Mouse (Mus musculus) gastrocnemius, adult 2 months (tissue): ENCODE measurements at regions not wholly inside any gene's neighbourhood (a gene's known extent, or its start where the extent isn't known, plus 50 kb on each side); places are given as distances from the start of the nearest gene placed in this dataset.
A peak's percentile ranks its signal among the peaks of the same experiment; 100 is the strongest.
"Not testable (repeated sequence)": the region's sequence is repeated elsewhere in the genome, so short reads cannot be mapped to it uniquely, and the experiment has no call there.

ENCODE experiments used
- DNase-seq: peaks from one replicate; pipeline ENCODE4 v3.0.0; 2022
- H3K27ac ChIP-seq: fragments of 200-600 bp; 2 replicates; pipeline ENCODE4 v1.8.1; 2022; ENCODE audit warnings: mild to moderate bottlenecking
- H3K4me3 ChIP-seq: fragments of 200-600 bp; 2 replicates; pipeline ENCODE4 v1.8.1; 2022; ENCODE audit warnings: mild to moderate bottlenecking, moderate library complexity
- CTCF ChIP-seq: fragments of 200-600 bp; IDR thresholded peaks from 2 replicates; pipeline ENCODE4 v1.8.1; 2022; ENCODE audit warnings: antibody characterized with exemption, mild to moderate bottlenecking, moderate library complexity
- intact Hi-C: fragments of 180-260 bp; cut with DNase I; formaldehyde crosslinking; loops from one replicate; pipeline ENCODE4 v1.15.1; 2025

GRCm38 (mm10) chr3:21621745-21622144 is 454.7 kb upstream of the Tbl1xr1 start:
- intact Hi-C loops = no loop called here
- TF ChIP-seq CTCF = no peak
- no peak overlapping the region for H3K4me3 ChIP-seq
- peak overlapping the region; percentile 73 for H3K27ac ChIP-seq
- DNase-seq = no peak

- intact Hi-C loops = no loop called here
- no peak for DNase-seq
- Histone ChIP-seq H3K27ac (no peak overlapping the region), H3K4me3 (no peak overlapping the region)
- TF ChIP-seq CTCF = no peak
Measured at GRCm38 (mm10) chr3:21625039-21625438, 451.4 kb upstream of the Tbl1xr1 start.

- intact Hi-C loops = no loop called here
- no peak for DNase-seq
- no peak overlapping the region for H3K4me3 ChIP-seq
- TF ChIP-seq CTCF = no peak
- peak overlapping the region; percentile 50 for H3K27ac ChIP-seq
Measured at GRCm38 (mm10) chr3:21626029-21626428, 450.4 kb upstream of the Tbl1xr1 start.

GRCm38 (mm10) chr3:21627048-21627447 is 449.4 kb upstream of the Tbl1xr1 start:
- H3K27ac ChIP-seq, H3K4me3 ChIP-seq, intact Hi-C loops, DNase-seq: not testable (repeated sequence)

GRCm38 (mm10) chr3:21633600-21634221 is 442.7 kb upstream of the Tbl1xr1 start:
- Histone ChIP-seq H3K4me3 (no peak overlapping the region), H3K27ac (no peak overlapping the region)
- intact Hi-C loops = no loop called here
- no peak for TF ChIP-seq CTCF
- no peak for DNase-seq

- TF ChIP-seq CTCF = no peak
- Histone ChIP-seq H3K27ac (no peak overlapping the region), H3K4me3 (no peak overlapping the region)
- no peak for DNase-seq
- intact Hi-C loops = no loop called here
Measured at GRCm38 (mm10) chr3:21634675-21635204, 441.7 kb upstream of the Tbl1xr1 start.

GRCm38 (mm10) chr3:21638886-21639285 is 437.6 kb upstream of the Tbl1xr1 start:
- no peak for DNase-seq
- Histone ChIP-seq H3K27ac (no peak overlapping the region), H3K4me3 (no peak overlapping the region)
- no peak for TF ChIP-seq CTCF
- intact Hi-C loops = no loop called here

- intact Hi-C loops = no loop called here
- no peak for DNase-seq
- TF ChIP-seq CTCF = no peak
- Histone ChIP-seq H3K27ac (no peak overlapping the region), H3K4me3 (no peak overlapping the region)
Measured at GRCm38 (mm10) chr3:21639576-21639975, 436.9 kb upstream of the Tbl1xr1 start.

GRCm38 (mm10) chr3:21644086-21644485 is 432.4 kb upstream of the Tbl1xr1 start:
- H3K4me3 ChIP-seq = no peak overlapping the region
- DNase-seq = no peak
- no peak for TF ChIP-seq CTCF
- H3K27ac ChIP-seq = no peak overlapping the region
- intact Hi-C loops = no loop called here

- intact Hi-C loops = no loop called here
- H3K27ac ChIP-seq = no peak overlapping the region
- no peak for TF ChIP-seq CTCF
- DNase-seq = no peak
- no peak overlapping the region for H3K4me3 ChIP-seq
Measured at GRCm38 (mm10) chr3:21645268-21645667, 431.2 kb upstream of the Tbl1xr1 start.

- peak overlapping the region; percentile 83 for H3K27ac ChIP-seq
- peak; percentile 20 for DNase-seq
- TF ChIP-seq CTCF = no peak
- intact Hi-C loops = loop anchor here (2.0 to 5.0 kb wide), 2 partner anchors 85 to 287 kb away; no protein-coding TSS in a partner anchor
- peak overlapping the region; percentile 26; the same call in 1 of the 2 replicates for H3K4me3 ChIP-seq
Measured at GRCm38 (mm10) chr3:21649885-21650469, 426.5 kb upstream of the Tbl1xr1 start.

GRCm38 (mm10) chr3:21655301-21655700 is 421.2 kb upstream of the Tbl1xr1 start:
- no peak overlapping the region for H3K27ac ChIP-seq
- no peak for TF ChIP-seq CTCF
- intact Hi-C loops = no loop called here
- no peak for DNase-seq
- no peak overlapping the region for H3K4me3 ChIP-seq

GRCm38 (mm10) chr3:21667349-21668143 is 408.9 kb upstream of the Tbl1xr1 start:
- Histone ChIP-seq H3K27ac (no peak overlapping the region), H3K4me3 (no peak overlapping the region)
- no peak for DNase-seq
- intact Hi-C loops = no loop called here
- no peak for TF ChIP-seq CTCF
